Mouse (Mus musculus): ENCODE results near the gene Cers5. TPM values are rescaled to one million over a fixed set of nuclear protein-coding genes. Genes with fewer than 3 reads are reported as not detected.

Gene Cers5
- polyA plus RNA-seq, 1 experiment: 101 TPM

DNA sequence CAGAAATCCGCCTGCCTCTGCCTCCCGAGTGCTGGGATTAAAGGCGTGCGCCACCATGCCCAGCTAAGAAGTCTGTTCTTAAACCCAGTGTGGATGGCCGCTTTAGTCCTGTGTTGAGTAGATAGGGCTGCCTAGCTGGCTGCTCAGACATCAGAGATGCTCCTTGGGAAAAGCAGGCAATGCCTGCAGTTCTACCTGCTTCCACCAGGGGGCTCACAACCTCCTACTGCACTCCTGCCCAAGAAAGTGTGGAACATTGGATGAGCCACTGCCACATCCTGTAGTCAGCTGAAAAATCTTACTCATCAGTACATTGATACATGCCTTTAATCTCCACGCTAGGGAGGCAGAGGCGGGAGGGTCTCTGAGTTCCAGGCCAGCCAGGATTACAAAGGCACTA, 57.8 kb downstream of the Cers5 start:
- H3K4me3 ChIP-seq (ENCODE audit: insufficient read depth, poor library complexity, severe bottlenecking): no peak overlapping the region
- H3K79me3 ChIP-seq (ENCODE audit: low read depth): no peaks in the 10 kb centered on the region
- peak; percentile 87 for TF ChIP-seq CTCF (IDR thresholded peaks at IDR 0.05; ENCODE audit: control insufficient read depth, insufficient read depth, insufficient read length)
- TF ChIP-seq CEBPB (IDR thresholded peaks at IDR 0.05; ENCODE audit: low read depth): no peak
- peak; percentile 31 for TF ChIP-seq MAX (IDR thresholded peaks at IDR 0.05)
- TF ChIP-seq MYOD1 (IDR thresholded peaks at IDR 0.05; ENCODE audit: control insufficient read depth, insufficient read length, low read depth): no peak
- TF ChIP-seq USF1 (IDR thresholded peaks at IDR 0.05; ENCODE audit: low read depth): no peak
- TF ChIP-seq FOSL1 (IDR thresholded peaks at IDR 0.05; ENCODE audit: insufficient read depth, low read length, poor library complexity, severe bottlenecking): no peak
- TF ChIP-seq MYOG (IDR thresholded peaks at IDR 0.05; ENCODE audit: control insufficient read depth, extremely low read depth, insufficient read length): no peak
- H3K79me2 ChIP-seq (ENCODE audit: control insufficient read depth, insufficient read depth): no peaks in the 10 kb centered on the region
- H3K27me3 ChIP-seq (ENCODE audit: control insufficient read depth, insufficient read depth, insufficient read length): no peaks in the 10 kb centered on the region
- H3ac ChIP-seq (ENCODE audit: control insufficient read depth, insufficient read length, low read depth): no peak overlapping the region
- peaks cover 56% of the 10 kb centered on the region for H3K36me3 ChIP-seq (ENCODE audit: control insufficient read depth, insufficient read depth)

- no peak overlapping the region for H3K4me3 ChIP-seq (ENCODE audit: insufficient read depth, poor library complexity, severe bottlenecking)
- H3K79me3 ChIP-seq (ENCODE audit: low read depth): no peaks in the 10 kb centered on the region
- no peak for TF ChIP-seq CEBPB (IDR thresholded peaks at IDR 0.05; ENCODE audit: low read depth)
- no peak for TF ChIP-seq MYOG (IDR thresholded peaks at IDR 0.05; ENCODE audit: control insufficient read depth, extremely low read depth, insufficient read length)
- no peak for TF ChIP-seq MAX (IDR thresholded peaks at IDR 0.05)
- no peak for TF ChIP-seq FOSL1 (IDR thresholded peaks at IDR 0.05; ENCODE audit: insufficient read depth, low read length, poor library complexity, severe bottlenecking)
- TF ChIP-seq USF1 (IDR thresholded peaks at IDR 0.05; ENCODE audit: low read depth): no peak
- no peak for TF ChIP-seq MYOD1 (IDR thresholded peaks at IDR 0.05; ENCODE audit: control insufficient read depth, insufficient read length, low read depth)
- TF ChIP-seq CTCF (IDR thresholded peaks at IDR 0.05; ENCODE audit: control insufficient read depth, insufficient read depth, insufficient read length): no peak
- peaks cover 62% of the 10 kb centered on the region for H3K36me3 ChIP-seq (ENCODE audit: control insufficient read depth, insufficient read depth)
- H3ac ChIP-seq (ENCODE audit: control insufficient read depth, insufficient read length, low read depth): no peak overlapping the region
- H3K79me2 ChIP-seq (ENCODE audit: control insufficient read depth, insufficient read depth): no peaks in the 10 kb centered on the region
- H3K27me3 ChIP-seq (ENCODE audit: control insufficient read depth, insufficient read depth, insufficient read length): no peaks in the 10 kb centered on the region
Observed at GRCm38 (mm10) chr15:99714206-99714605, 58.5 kb downstream of the Cers5 start.

GRCm38 (mm10) chr15:99713569-99713968, 59.1 kb downstream of the Cers5 start:
- Histone ChIP-seq H3K27me3 (ENCODE audit: control insufficient read depth, insufficient read depth, insufficient read length) (no peaks in the 10 kb centered on the region), H3K79me2 (ENCODE audit: control insufficient read depth, insufficient read depth) (no peaks in the 10 kb centered on the region), H3K36me3 (ENCODE audit: control insufficient read depth, insufficient read depth) (peaks cover 68% of the 10 kb centered on the region), H3K79me3 (ENCODE audit: low read depth) (no peaks in the 10 kb centered on the region), H3ac (ENCODE audit: control insufficient read depth, insufficient read length, low read depth) (no peak overlapping the region), H3K4me3 (ENCODE audit: insufficient read depth, poor library complexity, severe bottlenecking) (no peak overlapping the region)
- TF ChIP-seq MAX (IDR thresholded peaks at IDR 0.05): no peak
- TF ChIP-seq MYOG (IDR thresholded peaks at IDR 0.05; ENCODE audit: control insufficient read depth, extremely low read depth, insufficient read length): no peak
- no peak for TF ChIP-seq CTCF (IDR thresholded peaks at IDR 0.05; ENCODE audit: control insufficient read depth, insufficient read depth, insufficient read length)
- TF ChIP-seq USF1 (IDR thresholded peaks at IDR 0.05; ENCODE audit: low read depth): no peak
- no peak for TF ChIP-seq CEBPB (IDR thresholded peaks at IDR 0.05; ENCODE audit: low read depth)
- TF ChIP-seq FOSL1 (IDR thresholded peaks at IDR 0.05; ENCODE audit: insufficient read depth, low read length, poor library complexity, severe bottlenecking): no peak
- no peak for TF ChIP-seq MYOD1 (IDR thresholded peaks at IDR 0.05; ENCODE audit: control insufficient read depth, insufficient read length, low read depth)

- Histone ChIP-seq H3K4me3 (ENCODE audit: insufficient read depth, poor library complexity, severe bottlenecking) (no peak overlapping the region), H3ac (ENCODE audit: control insufficient read depth, insufficient read length, low read depth) (no peak overlapping the region), H3K27me3 (ENCODE audit: control insufficient read depth, insufficient read depth, insufficient read length) (no peaks in the 10 kb centered on the region), H3K36me3 (ENCODE audit: control insufficient read depth, insufficient read depth) (peaks cover 74% of the 10 kb centered on the region), H3K79me2 (ENCODE audit: control insufficient read depth, insufficient read depth) (no peaks in the 10 kb centered on the region), H3K79me3 (ENCODE audit: low read depth) (no peaks in the 10 kb centered on the region)
- no peak for TF ChIP-seq FOSL1 (IDR thresholded peaks at IDR 0.05; ENCODE audit: insufficient read depth, low read length, poor library complexity, severe bottlenecking)
- no peak for TF ChIP-seq CTCF (IDR thresholded peaks at IDR 0.05; ENCODE audit: control insufficient read depth, insufficient read depth, insufficient read length)
- TF ChIP-seq MYOG (IDR thresholded peaks at IDR 0.05; ENCODE audit: control insufficient read depth, extremely low read depth, insufficient read length): no peak
- TF ChIP-seq CEBPB (IDR thresholded peaks at IDR 0.05; ENCODE audit: low read depth): no peak
Observed at GRCm38 (mm10) chr15:99712666-99713559, 59.8 kb downstream of the Cers5 start.

GRCm38 (mm10) chr15:99711491-99711890, 61.2 kb downstream of the Cers5 start:
- Histone ChIP-seq H3K79me3 (ENCODE audit: low read depth) (no peaks in the 10 kb centered on the region), H3K27me3 (ENCODE audit: control insufficient read depth, insufficient read depth, insufficient read length) (no peaks in the 10 kb centered on the region), H3K79me2 (ENCODE audit: control insufficient read depth, insufficient read depth) (no peaks in the 10 kb centered on the region), H3K4me3 (ENCODE audit: insufficient read depth, poor library complexity, severe bottlenecking) (no peak overlapping the region), H3ac (ENCODE audit: control insufficient read depth, insufficient read length, low read depth) (no peak overlapping the region), H3K36me3 (ENCODE audit: control insufficient read depth, insufficient read depth) (peaks cover 88% of the 10 kb centered on the region)
- TF ChIP-seq MAX (IDR thresholded peaks at IDR 0.05) (no peak), USF1 (IDR thresholded peaks at IDR 0.05; ENCODE audit: low read depth) (peak; percentile 10)
